Mouse (Mus musculus) G1E-ER4 (cell line): ENCODE results near the gene Eif2b5. TPM values are rescaled to one million over a fixed set of nuclear protein-coding genes. Genes with fewer than 3 reads are reported as not detected.

Experiments used
- GATA1 ChIP-seq: IDR thresholded peaks from one replicate; pipeline ENCODE4 v1.8.0; 2012; ENCODE audit warnings: low read length, inconsistent platforms
- polyA plus RNA-seq: library from polyadenylated mRNA; stranded (reverse); fragments of >175 nt; gene quantifications from 2 replicates; pipeline ENCODE4 v1.2.3, GENCODE M21; 2012

Gene Eif2b5
- polyA plus RNA-seq, 1 experiment = 41.0 TPM

GRCm38 (mm10) chr16:20555000-20555399 is 56.4 kb downstream of the Eif2b5 start:
- no peak for TF ChIP-seq GATA1

- no peak for TF ChIP-seq GATA1
Measured at GRCm38 (mm10) chr16:20557381-20557780, 58.8 kb downstream of the Eif2b5 start.

Other genes starting within 250 kb of the Eif2b5 start
- gene Parl, start 196.4 kb upstream of the Eif2b5 start, polyA plus RNA-seq = 227 and 416 TPM in 2 replicates
- gene Cyp2ab1, start 173.4 kb upstream of the Eif2b5 start, polyA plus RNA-seq = not detected in 2 replicates
- 5.3 and 6.1 TPM in 2 replicates for gene Abcc5, start 72.4 kb upstream of the Eif2b5 start, polyA plus RNA-seq
- gene Dvl3, start 18.2 kb downstream of the Eif2b5 start, polyA plus RNA-seq = 27.3 and 29.1 TPM in 2 replicates
- 66.4 and 77.9 TPM in 2 replicates for gene Ap2m1, start 36.7 kb downstream of the Eif2b5 start, polyA plus RNA-seq
- 31.7 and 40.6 TPM in 2 replicates for gene Abcf3, start 49.8 kb downstream of the Eif2b5 start, polyA plus RNA-seq
- 0.06 and 0.13 TPM in 2 replicates for gene Vwa5b2, start 90.7 kb downstream of the Eif2b5 start, polyA plus RNA-seq
- gene Eef1akmt4, start 112.8 kb downstream of the Eif2b5 start, polyA plus RNA-seq = 4.2 and 14.3 TPM in 2 replicates
- gene Gm49333, start 112.8 kb downstream of the Eif2b5 start, polyA plus RNA-seq = not detected in 2 replicates
- gene Alg3, start 112.9 kb downstream of the Eif2b5 start, polyA plus RNA-seq = 11.5 and 15.2 TPM in 2 replicates
- 0.71 and 0.84 TPM in 2 replicates for gene Camk2n2, start 122.5 kb downstream of the Eif2b5 start, polyA plus RNA-seq
- not detected in 2 replicates for gene Ece2, start 131.0 kb downstream of the Eif2b5 start, polyA plus RNA-seq
- 341 and 527 TPM in 2 replicates for gene Psmd2, start 152.8 kb downstream of the Eif2b5 start, polyA plus RNA-seq
- gene Eif4g1, start 169.5 kb downstream of the Eif2b5 start, polyA plus RNA-seq = 1,202 and 1,405 TPM in 2 replicates
- gene Fam131a, start 194.4 kb downstream of the Eif2b5 start, polyA plus RNA-seq = 8.3 and 10.6 TPM in 2 replicates
- 3.3 and 6.9 TPM in 2 replicates for gene Polr2h, start 218.8 kb downstream of the Eif2b5 start, polyA plus RNA-seq
- 20.2 and 45.4 TPM in 2 replicates for gene Clcn2, start 218.9 kb downstream of the Eif2b5 start, polyA plus RNA-seq
- not detected in 2 replicates for gene Chrd, start 234.3 kb downstream of the Eif2b5 start, polyA plus RNA-seq
- not detected in 2 replicates for gene Thpo, start 235.7 kb downstream of the Eif2b5 start, polyA plus RNA-seq